Mouse (Mus musculus): ENCODE data around the gene Astn2.

Astn2 gene

DNA sequence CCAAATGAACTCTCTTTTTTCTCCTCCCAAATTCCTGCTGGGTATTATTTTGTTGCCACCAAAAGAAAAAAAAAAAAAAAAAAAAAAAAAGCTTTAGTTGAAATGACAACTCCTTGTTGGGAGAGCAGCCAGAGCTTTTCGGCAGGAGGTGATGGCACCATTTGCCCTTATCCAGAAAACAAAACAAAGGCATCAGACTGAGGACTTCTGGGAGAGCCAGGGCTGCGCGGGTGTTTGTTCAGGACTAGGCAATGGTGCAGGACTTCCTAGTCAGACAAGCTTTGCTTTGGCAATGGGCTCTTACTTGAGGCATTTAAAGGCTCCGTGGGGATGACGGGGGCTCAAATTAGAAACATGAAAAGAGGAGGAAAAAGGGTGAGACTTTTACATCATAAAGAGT lies 817.5 kb downstream of the Astn2 start:
- no peak for DNase-seq (ENCODE audit: low read depth, low spot score)

DNA sequence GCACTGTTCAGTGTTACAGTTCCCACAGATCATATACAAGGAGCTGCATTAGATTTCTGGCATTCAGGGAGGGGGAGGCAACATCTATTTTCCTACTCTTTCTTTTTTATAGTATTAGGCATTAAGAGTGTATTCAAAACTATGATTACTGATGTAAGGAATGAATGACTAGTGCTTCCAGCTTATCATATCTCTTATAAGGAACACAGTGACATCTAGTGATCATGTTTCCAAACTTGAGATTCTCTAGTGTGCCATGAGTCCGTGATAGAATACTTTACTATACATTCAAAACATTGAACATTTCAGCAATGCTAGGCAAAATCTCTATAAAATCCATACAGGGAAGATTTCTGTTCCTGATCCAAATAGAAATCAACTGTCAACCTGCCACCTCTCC lies 824.2 kb downstream of the Astn2 start:
- DNase-seq (ENCODE audit: low read depth, low spot score) = no peak

DNA sequence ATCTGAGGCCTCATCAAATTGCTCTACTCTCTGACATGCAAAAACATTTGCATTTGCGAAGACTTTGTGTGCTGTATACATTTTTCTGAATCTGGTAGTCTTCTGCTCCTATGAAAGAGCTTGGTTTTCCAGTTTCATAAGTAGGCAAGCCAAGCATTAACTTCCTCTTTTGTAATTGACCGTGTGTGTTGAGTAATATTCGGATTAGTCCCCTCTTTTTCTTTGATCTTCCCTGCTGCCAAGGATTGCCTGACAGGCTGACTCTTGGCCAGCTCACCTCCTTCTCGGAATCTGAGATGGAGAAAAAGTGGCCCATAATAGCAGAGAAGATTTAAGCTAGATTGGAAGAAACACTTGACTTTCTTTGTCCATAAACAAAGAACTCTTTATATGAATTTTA lies 838.9 kb downstream of the Astn2 start:
- DNase-seq (ENCODE audit: low read depth, low spot score) = no peak

DNA sequence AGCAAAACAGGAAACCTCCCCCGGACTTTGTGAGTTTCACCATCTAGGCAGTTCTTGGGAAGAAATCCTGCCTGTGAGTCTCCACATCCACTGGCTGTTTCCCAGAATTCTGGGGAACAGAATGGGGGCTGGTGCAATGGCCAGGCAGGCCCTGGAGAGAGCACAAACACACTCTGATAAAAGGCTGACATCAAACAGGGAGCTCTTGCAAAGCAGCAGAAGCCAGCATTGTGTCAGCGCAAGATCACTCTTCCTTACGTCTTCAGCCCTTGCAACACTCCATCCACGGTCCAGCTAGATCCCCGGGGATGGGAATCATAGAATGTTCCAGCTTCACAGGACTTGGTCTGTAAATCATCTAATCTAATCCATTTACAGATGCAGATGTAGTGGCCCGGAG lies 855.9 kb downstream of the Astn2 start:
- no peak for DNase-seq (ENCODE audit: low read depth, low spot score)

DNA sequence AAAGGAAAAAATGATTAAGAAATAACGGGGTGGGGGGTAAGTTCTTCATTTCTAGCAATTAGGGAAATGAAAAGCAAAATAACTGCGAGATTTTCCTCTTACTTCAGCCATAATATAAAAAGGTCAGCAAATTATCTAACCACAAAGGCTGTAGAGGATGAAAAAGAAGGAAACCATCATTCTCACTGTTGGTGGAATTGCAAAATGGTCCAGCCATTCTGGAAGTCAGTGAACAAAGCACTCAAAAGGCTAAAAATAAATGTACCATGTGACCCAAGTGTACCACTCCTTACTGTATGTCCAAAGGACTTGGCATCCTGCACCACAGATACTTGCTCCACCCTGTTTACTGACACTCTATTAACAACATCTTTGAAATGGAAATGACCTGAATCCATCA lies 858.8 kb downstream of the Astn2 start:
- no peak for DNase-seq (ENCODE audit: low read depth, low spot score)

DNA sequence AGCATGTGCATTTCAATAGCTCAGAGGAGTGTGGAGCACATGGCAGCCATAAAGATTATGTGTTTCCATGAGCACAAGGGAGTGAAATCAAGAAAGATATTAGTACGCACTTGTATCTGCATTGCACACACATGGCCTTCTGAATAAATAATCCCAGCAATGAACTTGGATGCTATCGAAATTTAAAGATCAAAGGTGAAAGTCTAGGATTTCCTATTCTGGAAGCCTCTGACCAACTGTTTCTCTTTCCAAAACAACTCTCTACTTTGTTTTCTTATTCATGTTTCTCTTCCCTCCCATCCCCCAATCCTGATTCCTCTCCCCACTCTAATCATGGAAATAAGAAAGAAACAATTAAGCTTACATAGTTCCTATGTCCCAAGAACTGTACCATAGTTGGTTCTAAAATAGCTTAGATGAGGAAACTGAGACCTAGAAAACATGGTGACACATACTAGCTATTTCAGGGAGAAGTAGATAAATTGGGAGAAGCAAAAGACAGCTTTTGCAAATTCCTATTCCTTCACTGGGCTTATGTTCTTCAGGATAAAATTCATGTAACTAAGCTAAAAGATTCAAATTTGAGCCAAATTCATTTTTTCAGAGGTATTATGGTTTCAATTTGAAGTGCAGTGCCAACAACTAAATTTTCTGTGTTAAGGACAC lies 872.2 kb downstream of the Astn2 start:
- no peak for DNase-seq (ENCODE audit: low read depth, low spot score)

DNA sequence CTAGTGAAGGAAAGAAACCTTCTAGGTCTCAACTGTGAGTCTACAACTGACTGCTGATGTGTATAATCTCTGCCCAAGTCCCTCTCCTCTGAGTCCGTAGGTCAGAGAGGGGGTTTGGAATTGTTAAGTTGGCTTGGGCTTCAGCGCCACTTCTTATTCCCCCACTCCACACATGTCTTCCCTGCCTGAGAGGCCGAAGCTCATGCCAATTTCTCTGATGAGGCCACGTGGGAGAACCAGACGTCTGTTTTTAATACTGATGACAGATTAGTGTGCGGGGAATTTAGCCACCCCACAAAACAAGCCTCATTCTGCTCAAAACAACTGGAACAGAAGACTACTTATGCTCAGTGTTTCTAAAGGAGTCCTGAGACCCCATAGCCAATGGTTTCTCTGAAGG lies 872.8 kb downstream of the Astn2 start:
- no peak for DNase-seq (ENCODE audit: low read depth, low spot score)

DNA sequence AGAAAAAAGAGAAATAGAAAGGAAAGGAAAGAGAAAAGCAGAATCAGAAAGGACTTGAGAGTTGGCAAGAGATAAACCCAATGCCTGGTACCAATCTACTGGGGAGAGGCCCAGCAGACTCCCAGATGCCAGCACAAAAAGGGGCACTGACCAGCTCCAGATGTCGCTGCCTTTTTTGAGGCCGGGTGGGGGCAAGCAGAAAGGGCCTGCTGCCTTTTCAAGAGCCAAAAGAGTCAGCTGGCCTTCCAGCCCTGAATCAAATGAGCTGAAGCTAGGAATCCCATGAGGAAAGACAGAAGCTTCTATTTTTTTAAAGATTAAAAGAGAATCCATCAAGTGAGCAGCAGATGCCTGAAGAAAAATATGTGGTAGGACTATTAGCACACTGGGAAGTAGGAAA lies 873.5 kb downstream of the Astn2 start:
- no peak for DNase-seq (ENCODE audit: low read depth, low spot score)

DNA sequence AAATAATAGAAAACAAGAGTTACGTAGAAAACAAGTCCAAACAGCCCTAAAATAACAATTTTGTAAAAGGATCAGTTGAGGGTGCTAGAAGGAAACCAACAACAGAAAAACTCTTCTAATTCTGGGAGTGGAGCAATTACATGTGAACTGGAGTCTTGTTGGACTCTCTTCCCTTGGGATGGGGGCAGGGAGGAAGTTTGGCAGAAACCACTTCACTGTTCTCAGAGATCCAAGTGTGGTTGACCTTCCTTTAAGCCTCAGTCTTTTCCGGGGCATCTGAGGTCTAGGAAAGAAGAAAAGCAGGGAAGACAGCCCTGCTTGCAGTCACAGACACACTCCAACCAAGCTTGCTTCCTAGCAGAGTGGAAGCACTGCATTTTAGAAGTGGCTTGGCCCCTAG lies 896.3 kb downstream of the Astn2 start:
- DNase-seq (ENCODE audit: low read depth, low spot score) = no peak

DNA sequence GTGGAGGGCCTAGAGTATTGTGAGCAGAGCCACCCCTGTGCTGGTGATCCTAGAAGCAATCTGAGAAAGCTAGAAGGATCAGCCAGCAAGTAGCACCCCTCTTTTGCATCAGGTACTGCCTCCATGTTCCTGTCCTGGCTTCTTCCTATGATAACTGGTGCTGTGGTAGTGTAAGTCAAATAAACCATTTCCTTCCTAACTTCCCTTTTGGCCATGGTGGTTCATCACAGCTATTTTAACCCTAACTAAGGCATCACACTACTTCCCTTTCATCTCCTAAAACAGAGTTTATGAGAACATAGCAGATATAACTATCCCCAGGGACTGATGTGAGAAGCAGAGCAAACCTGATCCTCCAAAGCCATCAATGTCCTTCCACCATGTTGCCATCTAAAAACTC lies 897.5 kb downstream of the Astn2 start:
- DNase-seq (ENCODE audit: low read depth, low spot score) = no peak

DNA sequence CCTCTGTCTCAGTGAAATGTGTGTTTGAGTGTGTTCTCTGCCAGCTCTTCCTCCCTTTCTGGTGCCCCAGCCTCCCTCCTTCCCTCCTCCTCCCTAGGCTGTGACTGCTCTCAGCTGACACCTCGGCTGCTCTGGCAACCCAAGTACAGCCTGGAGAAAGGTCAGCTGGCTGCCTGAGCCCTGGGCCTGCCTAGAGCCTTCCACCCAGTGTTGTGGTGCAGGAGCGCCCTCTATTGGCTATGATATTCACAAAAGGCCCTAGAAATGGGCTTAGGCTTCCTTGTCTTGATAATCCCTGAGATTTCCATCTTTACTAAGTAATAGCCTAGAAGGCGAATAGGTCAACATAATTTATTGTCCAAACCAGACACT lies 908.0 kb downstream of the Astn2 start:
- no peak for DNase-seq (ENCODE audit: low read depth, low spot score)

DNA sequence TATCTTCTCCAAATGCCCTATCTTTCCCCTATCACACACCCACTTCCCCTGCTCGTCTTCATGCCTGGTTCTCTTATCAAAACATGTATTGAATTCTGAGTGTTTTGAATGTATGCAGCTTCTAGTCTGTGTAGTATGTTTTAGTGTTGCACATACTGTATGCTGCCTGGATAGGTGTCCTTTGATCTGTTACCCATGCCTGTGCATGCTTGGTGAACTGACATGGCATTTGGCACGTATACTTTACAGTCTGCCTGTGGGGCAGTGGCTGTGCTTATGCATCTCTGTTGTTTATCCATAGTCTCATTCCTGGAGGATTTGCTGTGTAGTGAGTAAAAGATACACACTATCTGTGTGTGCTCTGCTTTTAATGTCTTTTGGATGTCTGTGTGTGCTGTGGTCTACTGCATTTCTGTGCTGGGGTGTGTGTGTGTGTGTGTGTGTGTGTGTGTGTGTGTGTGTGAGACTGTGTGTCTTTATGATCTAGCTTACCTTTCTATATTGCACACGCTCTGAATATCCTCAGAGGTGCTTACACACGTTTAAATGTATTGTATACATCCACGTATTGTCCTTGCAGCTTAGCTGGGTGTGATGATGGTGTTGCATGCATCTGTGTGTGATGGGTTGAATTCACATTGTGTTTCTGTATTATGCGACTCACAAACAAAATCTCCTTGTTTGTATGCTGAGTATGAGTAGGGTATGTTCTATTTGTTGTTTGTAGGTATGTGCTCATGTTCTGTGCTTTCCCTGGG lies 908.5 kb downstream of the Astn2 start:
- DNase-seq (ENCODE audit: low read depth, low spot score) = no peak

DNA sequence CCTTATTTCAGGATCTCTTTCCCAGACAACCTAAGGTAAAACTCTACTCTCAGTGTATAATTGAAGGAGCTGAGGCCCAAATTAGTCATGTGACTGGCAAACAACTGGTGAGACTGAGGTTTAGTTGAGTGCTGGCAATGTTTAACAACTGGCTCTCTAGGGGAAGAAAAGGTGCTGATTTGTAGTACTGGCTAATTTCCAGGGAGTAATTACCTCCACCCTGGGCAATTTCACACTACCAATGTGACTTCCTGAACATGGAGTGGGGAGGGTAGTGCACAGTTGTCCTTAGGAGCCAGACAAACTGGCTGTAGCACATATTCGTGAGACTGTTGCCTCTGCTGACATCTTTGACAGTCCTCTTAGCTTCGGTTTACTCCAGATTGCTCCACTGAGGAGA lies 912.9 kb downstream of the Astn2 start:
- DNase-seq (ENCODE audit: low read depth, low spot score) = no peak

DNA sequence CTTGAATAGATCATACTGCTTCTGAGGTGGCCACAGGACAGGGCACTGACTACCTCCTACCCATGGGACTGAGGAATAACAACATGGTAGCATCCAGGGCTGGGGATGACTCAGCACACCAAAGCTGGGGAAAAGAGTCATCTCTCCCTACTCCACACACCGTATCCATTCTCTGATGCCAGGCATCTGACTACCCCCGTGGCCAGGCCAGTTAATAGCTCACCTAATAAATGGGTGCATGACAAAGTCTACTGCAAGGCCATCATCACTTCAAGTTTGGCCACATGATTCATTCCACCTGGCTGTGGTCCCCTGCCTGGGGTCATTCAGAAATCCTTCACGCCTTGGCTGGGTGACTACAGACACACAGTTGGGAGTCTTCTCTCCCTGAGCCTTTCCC lies 914.7 kb downstream of the Astn2 start:
- DNase-seq (ENCODE audit: low read depth, low spot score) = no peak

DNA sequence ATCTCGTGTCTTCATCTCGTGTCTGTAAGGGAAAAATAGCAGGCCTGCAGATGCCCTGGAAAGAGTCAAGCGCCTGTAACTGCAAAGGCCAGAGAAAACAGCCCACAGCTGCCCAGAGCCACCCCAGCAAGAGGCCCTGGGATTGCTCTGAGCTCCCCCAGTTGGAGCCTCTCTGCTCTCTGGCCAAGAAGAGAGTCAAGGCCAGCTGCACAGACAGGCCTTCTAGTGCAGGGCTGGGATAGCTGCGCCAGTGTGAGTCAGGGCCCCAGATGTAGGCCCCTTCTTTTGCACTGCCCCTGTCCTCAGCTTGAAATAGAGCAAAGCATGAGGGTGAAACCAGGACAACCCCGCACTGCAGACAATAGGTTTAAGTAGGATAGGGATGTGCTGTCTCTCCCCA lies 922.8 kb downstream of the Astn2 start:
- DNase-seq (ENCODE audit: low read depth, low spot score) = no peak

DNA sequence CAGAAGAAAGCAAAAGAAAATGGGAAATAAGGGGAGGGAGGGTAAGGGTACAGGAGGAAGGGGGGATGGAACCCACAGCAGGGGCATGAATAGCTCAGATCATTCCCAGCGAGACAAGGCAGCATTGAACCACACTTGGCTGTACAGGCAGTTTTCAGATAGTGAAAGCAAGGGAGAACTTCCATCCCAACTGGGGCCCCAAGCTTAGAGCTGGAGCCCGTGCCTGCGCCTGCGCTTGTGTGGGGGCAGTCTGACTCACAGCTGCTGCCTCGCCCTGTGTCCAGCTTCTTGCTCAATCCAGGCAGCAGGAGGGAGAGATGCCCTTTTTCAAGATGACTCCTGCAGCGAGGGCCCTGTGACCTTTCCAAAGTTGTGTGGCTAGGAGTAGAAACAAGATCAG lies 927.3 kb downstream of the Astn2 start:
- no peak for DNase-seq (ENCODE audit: low read depth, low spot score)

DNA sequence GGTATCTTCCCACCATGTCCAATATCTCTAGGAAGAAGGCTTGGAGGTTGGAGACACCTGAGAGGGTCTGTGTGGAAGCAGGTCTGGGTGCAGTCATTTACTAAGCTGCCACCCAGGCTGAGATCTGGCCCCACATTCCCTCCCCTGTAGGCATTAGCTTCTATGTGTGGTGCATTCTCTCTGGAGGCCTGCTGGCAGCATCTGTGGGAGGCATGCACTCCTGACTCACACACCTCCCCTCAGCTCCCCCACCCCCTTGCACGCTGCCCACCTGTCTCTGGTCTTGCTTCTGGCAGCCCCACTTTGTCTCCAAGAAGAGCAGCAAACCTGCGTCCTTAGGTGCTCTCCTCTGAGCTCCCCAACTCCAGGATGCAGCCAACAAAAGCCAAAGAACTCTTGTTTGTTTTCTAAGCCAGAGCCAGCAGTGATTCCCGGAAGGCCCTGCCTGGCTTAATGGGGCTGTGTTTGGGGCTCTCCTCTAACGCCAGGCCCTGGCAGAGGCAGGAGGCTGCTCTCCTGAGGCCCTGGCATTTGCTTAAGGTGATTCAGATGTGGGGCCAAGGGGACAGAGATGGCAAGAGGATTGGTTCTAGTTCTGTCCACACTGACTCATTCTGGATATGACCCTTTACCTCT lies 928.4 kb downstream of the Astn2 start:
- DNase-seq (ENCODE audit: low read depth, low spot score) = no peak

DNA sequence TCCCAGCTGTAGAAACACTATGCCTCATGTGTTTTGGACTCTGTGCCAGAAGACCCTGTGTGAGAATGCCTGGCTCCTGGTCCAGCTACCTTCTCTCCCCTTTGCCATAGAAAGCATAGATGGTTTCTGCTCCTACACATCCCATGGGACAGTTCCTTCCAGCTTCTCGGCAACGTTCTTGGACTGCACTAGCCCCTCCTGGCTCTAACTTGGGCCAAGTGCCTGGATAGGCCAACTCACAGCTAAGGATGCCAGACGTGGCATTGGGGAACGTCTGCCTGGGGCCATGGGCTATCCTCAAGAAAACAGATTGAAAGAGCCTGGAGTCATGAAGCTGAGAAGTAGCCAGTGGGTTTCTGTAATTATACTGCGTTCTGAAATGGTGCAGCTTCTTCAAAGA lies 931.3 kb downstream of the Astn2 start:
- no peak for DNase-seq (ENCODE audit: low read depth, low spot score)

DNA sequence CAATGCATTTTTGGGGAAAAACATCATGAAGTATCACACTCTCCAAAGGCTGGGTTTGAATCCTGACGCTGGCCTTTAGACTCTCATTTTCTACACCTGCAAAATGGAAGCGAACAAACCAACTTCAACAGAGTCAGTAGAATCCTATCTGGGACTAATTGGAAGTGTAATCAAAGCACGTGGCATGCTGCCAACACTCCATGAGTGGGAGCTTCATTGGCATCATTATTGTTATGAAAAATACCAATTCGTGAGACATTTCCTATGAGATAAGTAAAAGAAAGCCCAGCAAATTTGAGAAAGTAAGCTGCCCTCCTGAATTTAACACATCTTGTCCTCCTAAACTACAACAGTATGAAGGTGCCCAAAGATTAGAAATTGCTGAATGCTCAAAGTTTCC lies 955.2 kb downstream of the Astn2 start:
- DNase-seq (ENCODE audit: low read depth, low spot score) = no peak

DNA sequence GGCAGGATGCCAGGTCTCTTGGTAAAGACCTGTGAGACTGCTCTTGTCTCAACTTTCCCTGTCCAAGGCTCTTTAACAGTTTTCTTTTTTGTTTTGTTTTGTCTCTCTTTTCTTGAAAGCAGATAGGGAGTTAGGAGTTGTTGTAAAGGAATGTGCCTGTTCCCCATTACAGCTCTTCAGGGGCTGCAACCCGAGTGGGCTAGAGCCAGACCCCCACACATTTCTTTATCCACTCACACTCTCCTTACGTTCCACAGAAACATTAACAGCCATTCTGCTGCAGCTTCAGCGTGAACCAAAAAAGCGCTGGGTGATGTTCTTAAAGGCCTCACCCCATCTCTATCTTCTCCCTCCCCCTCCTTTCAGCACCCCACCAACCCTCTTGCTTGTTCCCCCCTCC lies 962.7 kb downstream of the Astn2 start:
- no peak for DNase-seq (ENCODE audit: low read depth, low spot score)

DNA sequence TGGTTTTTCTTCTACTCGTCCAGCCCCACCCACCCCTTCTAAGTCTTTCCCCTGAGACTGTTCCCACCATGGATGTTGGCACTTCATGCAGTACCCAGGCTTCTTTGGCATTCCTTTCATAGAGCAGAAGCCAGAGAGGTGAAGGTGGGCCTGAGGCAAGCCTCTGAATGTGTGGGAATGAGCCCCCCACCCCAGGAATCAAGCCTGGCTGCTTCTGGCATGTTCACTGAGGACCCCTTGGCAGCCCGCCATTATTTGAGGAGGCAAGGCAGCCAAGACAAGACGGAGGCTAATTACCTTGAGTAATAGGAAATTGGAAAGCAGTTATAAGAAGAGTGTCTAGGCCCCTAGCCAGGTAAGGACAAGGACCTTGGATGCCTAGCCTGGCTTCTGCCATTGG lies 973.6 kb downstream of the Astn2 start:
- DNase-seq (ENCODE audit: low read depth, low spot score) = no peak

DNA sequence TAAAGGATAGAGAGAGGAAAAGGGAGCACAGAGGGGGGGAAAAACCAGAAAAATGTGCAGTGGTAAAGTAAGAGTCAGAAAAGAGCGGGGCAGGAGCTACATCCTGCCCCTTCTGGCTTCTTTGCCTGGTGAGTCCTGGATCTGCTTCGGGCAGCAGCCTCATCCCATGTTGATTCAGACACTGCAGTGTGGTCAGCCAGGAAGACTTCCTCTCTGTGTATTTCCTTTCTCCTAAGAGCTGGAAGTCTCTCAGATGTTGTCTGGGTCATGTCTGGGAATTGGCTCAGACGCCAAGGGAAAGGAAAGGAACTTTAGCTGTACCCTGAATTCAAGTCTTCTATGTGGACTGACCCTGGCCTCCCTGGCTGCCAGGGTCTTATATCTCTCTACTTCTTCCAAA lies 976.9 kb downstream of the Astn2 start:
- no peak for DNase-seq (ENCODE audit: low read depth, low spot score)

DNA sequence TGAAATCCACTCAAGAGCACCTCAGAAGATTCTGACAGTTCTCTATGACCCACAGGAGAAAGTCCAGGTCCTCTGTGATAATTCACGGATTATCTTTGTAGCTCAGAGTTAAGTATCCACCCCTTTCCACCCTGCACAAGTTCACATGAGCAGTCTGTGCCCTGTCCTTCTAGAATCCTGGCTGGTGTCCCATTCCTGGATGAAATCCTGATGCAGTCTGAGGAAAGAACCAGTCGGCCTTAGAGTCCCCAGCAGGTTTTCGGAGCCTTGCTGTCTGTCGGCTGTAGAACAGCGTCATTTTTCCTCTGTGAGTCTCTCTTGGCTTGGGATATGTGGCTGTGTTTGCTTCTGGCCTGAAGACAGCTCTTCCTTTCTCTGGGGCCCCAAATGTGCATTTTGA lies 978.0 kb downstream of the Astn2 start:
- DNase-seq (ENCODE audit: low read depth, low spot score) = no peak

Data from c-Kit-negative CD71-positive TER-119-positive erythroid progenitor cells, embryonic 14.5 days (primary cell).